Mouse (Mus musculus) ES-E14 (cell line): Measurements from ENCODE around the gene Kdelr1. TPM values are rescaled to one million over a fixed set of nuclear protein-coding genes. Genes with fewer than 3 reads are reported as not detected.

Source experiments
- DNase-seq: peaks from one replicate; pipeline ENCODE4 v3.0.0-alpha.2; 2013; ENCODE audit warnings: low read depth, low spot score
- H3K27ac ChIP-seq: 2 replicates; pipeline ENCODE4 v1.5.1; 2012; ENCODE audit warnings: low read depth, mild to moderate bottlenecking, low read length, moderate library complexity, mixed read lengths; ENCODE audit not compliant: poor library complexity, insufficient read depth, severe bottlenecking
- H3K36me3 ChIP-seq: 2 replicates; pipeline ENCODE4 v1.6.1; 2012; ENCODE audit warnings: mild to moderate bottlenecking, low read length, moderate library complexity, mixed read lengths; ENCODE audit not compliant: control insufficient read depth, poor library complexity, insufficient read depth, severe bottlenecking
- H3K4me1 ChIP-seq, 2 experiments: fragments of 150-350 bp in 1 of 2; sonication (generic) in 1 of 2; 2 replicates each; pipeline ENCODE4 v1.6.1; 2012; ENCODE audit warnings: low read length in 2 of 2, mild to moderate bottlenecking in 1 of 2, mixed read lengths in 1 of 2; ENCODE audit not compliant: control insufficient read depth in 2 of 2, insufficient read depth in 2 of 2, poor library complexity in 1 of 2
- H3K4me3 ChIP-seq, 2 experiments: fragments of 150-350 bp in 1 of 2; sonication (generic) in 1 of 2; 2 replicates each; pipeline ENCODE4 v1.5.1; 2012; ENCODE audit warnings: low read length in 2 of 2, low read depth in 1 of 2, mild to moderate bottlenecking in 1 of 2, mixed read lengths in 1 of 2; ENCODE audit not compliant: insufficient read depth in 1 of 2, poor library complexity in 1 of 2, severe bottlenecking in 1 of 2
- H3K9ac ChIP-seq: 2 replicates; pipeline ENCODE4 v1.6.1; 2012; ENCODE audit warnings: low read depth, mild to moderate bottlenecking, low read length, mixed read lengths; ENCODE audit not compliant: poor library complexity, insufficient read depth, severe bottlenecking
- H3K9me3 ChIP-seq: fragments of 150-350 bp; sonication (generic); 2 replicates; pipeline ENCODE4 v1.6.1; 2012; ENCODE audit warnings: low read depth, mild to moderate bottlenecking, low read length; ENCODE audit not compliant: control insufficient read depth, insufficient read depth
- CHD2 ChIP-seq: IDR thresholded peaks from 2 replicates; pipeline ENCODE4 v1.6.1; 2014; ENCODE audit warnings: mild to moderate bottlenecking, low read depth, low read length, inconsistent platforms
- HCFC1 ChIP-seq: IDR thresholded peaks from 2 replicates; pipeline ENCODE4 v1.6.1; 2012; ENCODE audit warnings: low read length, inconsistent platforms, borderline replicate concordance; ENCODE audit not compliant: insufficient read depth
- MAFK ChIP-seq: IDR thresholded peaks from 2 replicates; pipeline ENCODE4 v1.6.1; 2014; ENCODE audit warnings: mild to moderate bottlenecking, low read depth, low read length, inconsistent platforms; ENCODE audit not compliant: insufficient read depth
- ZC3H11A ChIP-seq: IDR thresholded peaks from 2 replicates; pipeline ENCODE4 v1.6.1; 2012; ENCODE audit warnings: low read depth, mild to moderate bottlenecking, inconsistent platforms, low read length, borderline replicate concordance
- ZNF384 ChIP-seq: IDR thresholded peaks from 2 replicates; pipeline ENCODE4 v1.6.1; 2012; ENCODE audit warnings: low read depth, low read length, inconsistent platforms
- in situ Hi-C, 2 experiments: fragments of 600-800 bp; cut with MboI; formaldehyde crosslinking; loops; one replicate each; pipeline ENCODE4 v1.15.1; 2025; ENCODE audit warnings: low sequenced_read_pairs in 2 of 2, inconsistent platforms in 1 of 2; ENCODE audit not compliant: unreplicated experiment in 2 of 2
- total RNA-seq: library from RNA; depleted of rRNA; stranded (reverse); fragments of 300-350 nt; gene quantifications from 2 replicates; pipeline ENCODE4 v1.2.3, GENCODE M21; 2012

Kdelr1 gene
- total RNA-seq, 1 experiment = 73.2 TPM

DNA sequence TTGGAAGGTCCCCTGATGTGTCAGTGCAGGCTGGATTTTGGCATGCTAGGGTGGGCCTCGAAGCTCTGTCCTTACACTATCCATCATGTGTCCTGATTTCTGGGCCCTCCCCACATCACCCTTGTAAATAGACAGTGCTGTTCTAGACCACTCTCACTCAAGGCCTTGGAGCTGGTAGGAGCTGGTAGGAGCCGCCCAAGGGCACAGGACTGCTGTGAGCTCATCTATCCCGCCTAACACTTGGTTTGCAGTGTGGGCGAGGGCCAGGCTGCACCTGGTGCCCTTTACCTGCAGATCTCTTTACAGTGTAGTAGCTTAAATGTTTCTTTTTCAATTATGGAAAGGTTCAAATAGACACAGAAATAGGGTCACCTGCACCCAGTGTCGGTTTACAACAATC is 42.4 kb downstream of the Kdelr1 start:
- in situ Hi-C loops = no loop called here
- H3K9me3 ChIP-seq = no peaks in the 10 kb centered on the region

GRCm38 (mm10) chr7:45916056-45917003 is 43.8 kb downstream of the Kdelr1 start:
- no peaks in the 10 kb centered on the region for H3K36me3 ChIP-seq
- in situ Hi-C loops = no loop called here
- H3K27ac ChIP-seq = no peak overlapping the region
- peaks cover 6 to 31% of the 10 kb centered on the region in 2 experiments; a peak in 3 of 4 replicates for H3K4me1 ChIP-seq
- no peak for DNase-seq
- H3K9ac ChIP-seq = 0 out of 2 replicates have a peak overlapping the region, but pooled peaks have one; percentile 24
- no peaks in the 10 kb centered on the region for H3K9me3 ChIP-seq
- 0 out of 2 replicates have a peak, but pooled peaks have one; percentile 9 for TF ChIP-seq CHD2
- TF ChIP-seq ZNF384 = no peak
- TF ChIP-seq HCFC1 = no peak
- H3K4me3 ChIP-seq = peak overlapping the region in 1 of 2 experiments; percentile 27; a peak in 2 of 4 replicates

More for the DNA sequence above, 42.4 kb downstream of the Kdelr1 start:
- Histone ChIP-seq H3K27ac (no peak overlapping the region), H3K4me3 (no peak overlapping the region), H3K9ac (no peak overlapping the region), H3K36me3 (peaks cover under 1% of the 10 kb centered on the region), H3K4me1 (peaks cover 3 to 22% of the 10 kb centered on the region in 2 experiments; a peak in 2 of 4 replicates)
- no peak for DNase-seq
- TF ChIP-seq HCFC1 (no peak), ZNF384 (no peak), MAFK (no peak), ZC3H11A (no peak), CHD2 (no peak)

DNA sequence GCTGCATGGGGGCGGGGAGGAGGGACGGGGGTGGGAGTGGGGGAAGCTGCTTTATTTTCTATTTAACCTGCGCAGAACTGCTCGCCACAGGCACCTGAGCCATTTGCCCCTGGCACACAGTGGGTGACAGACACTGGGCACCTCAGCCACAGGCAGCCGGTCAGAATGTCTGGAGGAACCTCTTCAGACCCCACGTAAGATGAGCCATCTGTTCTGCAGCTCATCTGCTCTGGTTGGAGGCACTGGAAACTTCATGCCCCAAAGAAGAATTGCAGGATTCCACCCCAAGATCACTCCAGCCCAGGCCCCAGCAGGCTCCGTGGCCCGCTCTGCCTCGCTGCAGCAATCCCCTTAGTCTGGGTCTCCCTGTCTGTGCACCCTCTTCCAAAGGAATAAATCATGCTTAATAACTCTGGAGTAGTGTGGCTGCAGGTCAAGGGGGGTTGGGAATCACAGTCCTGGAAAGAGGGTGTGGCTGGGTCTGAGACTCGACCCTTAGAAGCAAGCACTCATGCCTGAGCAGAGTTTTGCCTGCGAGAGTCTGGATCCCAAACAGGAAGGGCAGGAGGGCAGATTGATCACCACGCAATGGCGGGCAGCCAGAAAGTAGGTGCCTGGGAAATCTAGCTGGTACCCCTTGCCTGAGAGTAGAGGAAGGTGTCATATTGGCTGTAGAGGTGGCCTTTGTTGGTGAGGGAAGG is 44.6 kb downstream of the Kdelr1 start:
- 0 out of 2 replicates have a peak overlapping the region, but pooled peaks have one; percentile 22 for H3K27ac ChIP-seq
- DNase-seq = no peak
- TF ChIP-seq CHD2 (0 out of 2 replicates have a peak, but pooled peaks have one; percentile 1), MAFK (no peak)
- no peaks in the 10 kb centered on the region for H3K36me3 ChIP-seq
- no peaks in the 10 kb centered on the region for H3K9me3 ChIP-seq
- peak overlapping the region; percentile 8; the same call in 1 of the 2 replicates for H3K9ac ChIP-seq
- peaks cover 8 to 32% of the 10 kb centered on the region in 2 experiments; a peak in 3 of 4 replicates for H3K4me1 ChIP-seq
- in situ Hi-C loops = no loop called here
- H3K4me3 ChIP-seq = peak overlapping the region in 1 of 2 experiments; percentile 10; a peak in 1 of 4 replicates

GRCm38 (mm10) chr7:45917926-45918325 is 45.4 kb downstream of the Kdelr1 start:
- Histone ChIP-seq H3K9me3 (no peaks in the 10 kb centered on the region), H3K4me1 (peaks cover 8 to 36% of the 10 kb centered on the region in 2 experiments; a peak in 3 of 4 replicates), H3K9ac (peak overlapping the region; percentile 34; the same call in 1 of the 2 replicates), H3K36me3 (no peaks in the 10 kb centered on the region), H3K27ac (no peak overlapping the region), H3K4me3 (no peak overlapping the region)
- TF ChIP-seq ZNF384 = no peak
- TF ChIP-seq MAFK = no peak
- TF ChIP-seq CHD2 = no peak
- TF ChIP-seq HCFC1 = no peak
- TF ChIP-seq ZC3H11A = no peak
- in situ Hi-C loops = no loop called here
- DNase-seq = no peak
